Mouse (Mus musculus) liver, postnatal 0 days (tissue): ENCODE measurements around the gene Cdyl2.

Source experiments
- CTCF ChIP-seq: sonication (generic); IDR thresholded peaks from 2 replicates; pipeline ENCODE4 v1.5.1; 2016; ENCODE audit warnings: antibody characterized with exemption, low read depth
- EP300 ChIP-seq: IDR thresholded peaks from 2 replicates; pipeline ENCODE4 v1.6.1; 2016; ENCODE audit warnings: antibody characterized with exemption, low read depth, mild to moderate bottlenecking

- no peak for TF ChIP-seq CTCF
- no peak for TF ChIP-seq EP300
These were observed 204.1 kb downstream of the Cdyl2 start for GRCm38 (mm10) chr8:116528736-116529135.
